Mouse (Mus musculus): Measurements from ENCODE around the gene Setdb1.

The Setdb1 gene

GRCm38 (mm10) chr3:95318548-95318947 is 38.5 kb downstream of the Setdb1 start:
- peak; percentile 94 for DNase-seq

DNA sequence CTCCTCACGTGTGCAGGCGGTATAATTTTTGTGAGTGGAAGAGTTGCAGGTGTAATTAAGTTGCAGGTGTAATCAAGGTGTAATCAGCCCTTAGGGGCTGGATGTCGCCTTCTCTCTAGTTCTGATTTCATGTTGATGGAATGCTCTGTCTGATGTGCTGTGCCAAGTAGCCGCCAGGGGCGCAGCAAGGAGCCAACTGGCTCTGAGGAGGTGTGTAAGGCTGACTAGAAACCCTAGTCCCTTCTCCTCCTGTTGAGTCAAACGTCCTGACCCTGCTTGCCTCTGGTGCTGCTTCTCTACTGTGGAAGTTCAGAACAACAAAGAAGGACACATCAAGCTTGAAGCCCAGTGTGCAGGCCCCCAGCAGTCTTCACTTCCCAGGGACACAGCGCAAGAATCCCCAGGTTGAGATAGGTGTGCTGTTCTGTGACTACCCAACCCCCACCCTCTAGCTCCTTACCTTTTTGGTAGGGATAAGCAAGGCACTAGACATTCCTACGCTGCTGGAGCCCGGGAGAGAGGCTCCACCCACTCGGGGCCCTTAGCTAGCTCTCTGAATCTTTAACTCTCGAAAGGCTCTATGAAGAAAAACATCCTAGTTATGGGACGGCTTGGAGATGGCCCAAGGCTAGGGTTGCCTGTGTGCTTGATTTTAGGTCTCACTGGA is 39.5 kb downstream of the Setdb1 start:
- peak; percentile 91 for DNase-seq

GRCm38 (mm10) chr3:95315844-95316550 is 41.0 kb downstream of the Setdb1 start:
- DNase-seq, result no peak

DNA sequence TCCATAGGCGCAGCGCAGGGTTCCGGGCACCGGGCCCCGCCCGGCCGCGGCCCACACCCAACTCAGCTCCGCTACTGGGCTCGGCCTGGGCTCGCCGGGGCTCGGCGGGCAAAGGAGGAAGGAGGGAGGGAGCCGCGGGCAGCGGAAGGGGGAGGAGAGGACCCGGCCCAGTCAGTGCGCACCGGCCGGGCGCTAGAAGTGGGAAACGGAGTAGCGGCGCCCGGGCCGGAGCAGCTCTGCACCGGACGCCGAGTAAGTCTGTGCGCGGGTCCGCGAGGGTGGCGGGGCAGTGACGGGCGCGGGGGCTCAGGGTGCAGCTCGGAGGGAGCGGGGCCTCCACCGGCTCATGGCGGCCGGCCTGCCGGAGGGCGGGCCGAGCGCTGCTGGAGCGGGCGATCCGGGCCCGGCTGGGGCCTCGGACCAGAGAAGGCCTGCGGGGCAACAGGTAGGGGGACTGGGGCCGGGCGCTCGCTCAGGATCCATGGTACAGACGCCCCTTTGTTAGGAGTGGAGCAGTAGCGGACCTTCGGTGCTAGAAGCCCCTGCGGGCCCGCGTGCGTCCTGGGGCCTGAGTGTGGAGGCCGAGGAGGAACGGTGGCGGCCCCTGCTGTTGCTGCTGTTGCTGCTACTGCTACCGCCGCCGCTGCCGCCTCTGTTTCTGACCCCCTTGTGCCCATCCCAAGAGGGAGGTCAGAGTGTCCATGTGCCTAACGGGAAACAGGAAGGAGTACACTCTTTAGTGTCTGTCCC is 41.7 kb downstream of the Setdb1 start:
- peak; percentile 94 for DNase-seq

DNA sequence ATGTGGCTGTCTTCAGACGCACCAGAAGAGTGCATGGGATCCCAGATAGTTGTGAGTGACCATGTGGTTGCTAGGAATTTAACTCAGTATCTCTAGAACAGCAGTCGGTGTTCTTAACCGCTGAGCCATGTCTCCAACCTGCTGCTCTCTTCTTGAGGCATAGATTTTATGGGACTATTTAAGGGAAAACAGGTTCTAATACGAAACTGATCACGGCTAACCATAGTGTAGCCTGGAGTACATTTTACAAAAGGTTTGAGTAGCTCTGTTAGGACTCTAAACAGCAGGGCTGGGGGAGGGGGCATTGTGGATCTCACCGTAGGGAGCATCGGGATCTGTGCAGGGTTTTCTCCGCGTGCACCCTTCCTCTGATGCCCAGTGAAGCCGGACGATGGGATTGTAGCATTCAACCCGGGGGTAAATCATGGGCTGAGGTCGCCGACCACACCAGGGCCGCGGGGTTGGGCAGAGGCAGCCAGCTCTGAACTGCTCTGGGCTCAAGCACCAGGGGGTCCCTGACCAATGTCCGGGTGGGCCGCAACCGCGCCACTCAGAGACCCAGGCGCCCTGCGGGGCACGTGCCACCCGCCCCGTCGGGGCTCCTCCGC is 42.4 kb downstream of the Setdb1 start, which contains the start of gene Cers2:
TSS of gene Cers2 (plus strand) at position 306 of the 608 bp plus-strand sequence.
- DNase-seq, result no peak

- no peak for DNase-seq
Measured at GRCm38 (mm10) chr3:95314075-95314474, 42.9 kb downstream of the Setdb1 start.

DNA sequence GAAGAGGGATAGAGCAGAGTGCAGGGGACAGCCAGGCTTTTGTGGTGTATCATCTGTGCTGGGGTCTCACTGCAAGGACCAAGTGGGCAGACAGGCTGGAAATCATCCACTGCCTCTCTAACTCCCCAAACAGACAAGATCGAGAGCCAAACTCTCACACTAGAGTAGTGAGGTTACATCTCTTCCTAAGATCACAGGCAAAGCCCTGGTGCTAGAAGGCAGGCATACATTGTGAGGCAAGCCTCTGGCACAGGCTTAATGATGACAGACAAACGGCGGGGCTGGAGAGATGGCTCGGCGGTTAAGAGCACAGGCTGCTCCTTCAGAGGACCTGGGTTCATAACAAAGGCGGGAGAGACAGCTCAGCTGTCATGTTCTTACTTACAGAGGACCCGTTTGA is 43.5 kb downstream of the Setdb1 start:
- no peak for DNase-seq

DNA sequence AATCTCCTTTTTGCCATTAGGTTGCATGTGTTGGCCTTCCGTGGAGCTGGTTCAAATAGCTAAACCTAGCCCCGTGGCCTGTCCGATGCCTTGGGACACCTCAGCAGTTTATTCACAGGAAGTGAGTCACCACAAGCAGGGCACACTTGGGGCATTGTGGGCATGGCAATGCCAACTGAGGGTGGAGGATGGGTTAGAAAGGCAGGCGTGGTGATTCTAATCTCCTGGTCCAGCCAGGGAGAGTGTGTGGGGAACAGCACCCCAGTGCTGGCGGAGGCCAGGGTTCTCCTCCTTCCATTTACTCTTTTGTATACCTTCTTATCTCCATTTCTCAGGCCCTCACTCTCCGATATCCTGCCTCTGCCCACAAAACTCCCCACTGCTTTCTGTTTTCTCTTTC is 44.4 kb downstream of the Setdb1 start:
- DNase-seq, result peak; percentile 75

DNA sequence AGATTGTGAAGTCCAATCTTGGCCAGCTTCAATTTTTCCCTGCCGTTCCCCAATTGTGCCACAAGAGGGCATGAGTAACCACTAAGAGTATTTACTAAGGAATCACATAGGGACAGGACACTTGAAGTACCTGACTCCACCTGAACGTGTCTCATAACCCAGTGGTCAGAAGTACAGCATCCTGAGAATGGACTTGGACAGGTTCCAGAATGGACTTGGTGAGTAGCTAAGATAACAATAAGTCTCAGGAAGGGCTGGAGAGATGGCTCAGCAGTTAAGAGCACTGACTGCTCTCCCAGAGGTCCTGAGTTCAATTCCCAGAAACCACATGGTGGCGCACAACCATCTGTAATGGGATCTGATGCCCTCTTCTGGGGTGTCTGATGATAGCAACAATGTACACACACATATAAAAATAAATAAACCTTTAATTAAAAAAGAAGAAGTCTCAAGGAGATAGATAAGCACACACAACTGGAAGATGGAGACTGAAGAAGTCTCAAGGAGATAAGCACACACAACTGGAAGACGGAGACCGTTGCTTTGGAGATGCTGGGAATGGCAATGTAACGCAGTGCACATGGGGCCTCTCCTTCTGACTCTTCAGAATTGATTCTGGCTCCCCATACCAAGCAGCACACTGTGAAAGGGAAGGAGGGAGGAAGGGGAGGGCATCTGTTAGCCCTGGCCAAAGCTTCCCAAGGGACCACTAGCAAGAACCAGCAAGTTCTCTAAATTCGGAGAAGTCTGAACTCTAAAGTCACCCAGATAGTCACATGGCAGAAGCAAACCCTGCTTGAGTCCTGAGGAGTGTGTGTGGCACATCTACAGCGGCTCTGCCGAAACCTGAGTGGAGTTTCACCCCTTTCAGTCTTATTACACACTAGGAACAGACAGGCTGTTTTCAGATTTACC is 45.8 kb downstream of the Setdb1 start:
- DNase-seq, result peak; percentile 92

- DNase-seq, result no peak
Measured at GRCm38 (mm10) chr3:95310496-95310895, 46.5 kb downstream of the Setdb1 start.

DNA sequence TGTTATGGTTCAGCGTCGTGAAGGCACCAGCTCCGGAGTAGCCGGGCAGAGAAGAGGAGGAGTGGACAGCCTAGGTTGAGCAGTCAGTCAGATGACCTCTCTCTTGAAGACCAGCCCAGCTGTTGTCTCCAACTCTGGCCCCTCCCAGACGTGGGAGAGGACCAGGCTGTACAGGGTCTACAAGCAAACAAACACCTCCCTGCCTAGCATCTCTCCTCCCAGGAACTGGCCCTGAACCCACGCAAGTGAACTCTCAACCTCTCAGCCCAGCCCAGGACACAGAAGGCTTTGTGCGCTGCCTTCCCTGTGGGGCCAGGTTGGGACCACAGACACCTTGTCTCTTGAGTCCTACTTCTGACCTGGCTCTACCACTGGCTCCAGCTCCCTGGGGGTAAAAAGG is 49.9 kb downstream of the Setdb1 start, which contains the start of gene Anxa9:
TSS of gene Anxa9 (minus strand) at position 77 of the 400 bp plus-strand sequence.
- no peak for DNase-seq

DNA sequence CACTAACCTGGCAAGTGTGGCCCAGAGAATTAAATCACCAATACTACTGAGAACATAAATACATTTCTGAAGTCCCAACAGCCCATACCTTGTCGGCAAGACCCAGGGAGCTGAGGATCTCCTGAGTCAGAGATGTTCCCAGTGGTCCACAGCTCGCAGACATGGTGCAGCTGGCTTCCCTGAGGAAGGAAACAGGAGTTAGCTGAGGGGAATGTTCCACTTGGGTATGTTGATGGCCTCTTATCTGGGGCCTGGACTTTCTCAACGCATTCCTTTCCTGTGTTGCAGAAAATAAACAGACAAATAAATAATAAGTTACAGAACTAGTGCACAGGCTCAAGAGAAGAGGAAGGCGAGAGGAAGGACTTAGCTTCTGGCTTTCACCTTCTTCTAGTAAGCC is 50.8 kb downstream of the Setdb1 start:
- no peak for DNase-seq

DNA sequence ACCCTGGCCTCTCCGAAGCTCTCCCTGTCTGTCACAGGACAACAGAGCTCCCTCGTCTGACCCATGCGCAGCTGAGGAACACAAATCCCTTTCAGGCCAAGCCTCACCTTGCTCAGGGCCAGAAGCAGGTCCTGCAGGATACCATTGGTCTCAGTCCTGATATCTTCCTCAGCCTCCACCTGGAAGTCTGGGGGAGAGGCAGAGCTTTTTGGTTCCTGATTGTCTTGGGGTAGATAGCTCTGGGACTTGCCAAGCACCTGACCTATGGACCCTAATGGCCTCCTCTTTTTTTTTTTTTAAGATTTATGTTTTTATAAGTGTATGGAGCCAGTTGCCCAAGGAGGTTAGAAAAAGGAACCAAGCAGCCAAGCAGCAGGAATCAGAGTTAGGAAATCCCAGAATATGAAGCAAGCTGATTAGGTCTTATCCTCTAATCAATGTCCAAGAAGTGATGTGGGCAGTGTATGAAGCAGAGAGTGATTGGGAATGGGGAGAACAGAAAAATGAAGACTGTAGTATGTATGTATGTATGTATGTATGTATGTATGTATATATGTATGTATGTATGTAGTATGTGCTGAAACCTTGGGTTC is 55.7 kb downstream of the Setdb1 start:
- no peak for DNase-seq

DNA sequence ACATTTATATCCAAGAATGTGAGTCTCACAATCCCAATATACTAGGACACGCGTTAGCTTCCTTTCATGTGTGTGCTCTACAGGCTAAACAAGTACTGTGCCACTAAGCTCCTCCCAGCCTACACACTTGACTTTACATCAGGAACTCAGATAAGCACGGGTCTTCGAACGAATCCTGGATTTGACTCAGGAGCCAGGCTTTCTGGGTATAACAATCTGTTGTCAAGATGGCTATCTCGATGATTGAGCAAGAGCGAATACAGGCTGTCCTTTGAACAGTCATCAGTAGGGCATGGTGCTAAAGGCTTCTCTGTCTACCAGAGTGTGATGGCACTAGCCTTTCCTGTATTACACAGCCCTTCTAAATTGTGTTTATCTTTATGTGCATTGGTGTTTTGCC is 59.0 kb downstream of the Setdb1 start:
- DNase-seq, result no peak

DNA sequence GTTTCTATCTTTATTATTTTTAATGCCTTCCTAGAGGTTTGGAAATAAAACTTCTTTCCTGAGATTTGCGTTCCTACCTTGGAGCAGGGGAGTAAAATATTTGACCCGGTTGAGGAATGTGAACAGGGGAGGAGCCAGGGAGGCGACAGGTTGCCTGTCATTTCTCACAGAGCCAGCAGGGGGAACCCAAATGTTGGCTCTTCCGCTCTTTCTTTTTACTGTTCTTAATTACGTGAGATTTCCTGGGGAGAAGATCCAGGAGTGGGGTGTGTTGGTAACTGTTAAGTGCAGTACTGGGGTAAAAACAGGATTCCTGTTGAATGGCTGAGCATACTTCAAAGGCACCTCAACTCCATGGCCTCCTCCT is 60.9 kb downstream of the Setdb1 start:
- DNase-seq, result peak; percentile 75

GRCm38 (mm10) chr3:95295321-95296102 is 61.5 kb downstream of the Setdb1 start:
- DNase-seq, result peak; percentile 59

- DNase-seq, result no peak
Measured at GRCm38 (mm10) chr3:95294718-95295117, 62.3 kb downstream of the Setdb1 start.

DNA sequence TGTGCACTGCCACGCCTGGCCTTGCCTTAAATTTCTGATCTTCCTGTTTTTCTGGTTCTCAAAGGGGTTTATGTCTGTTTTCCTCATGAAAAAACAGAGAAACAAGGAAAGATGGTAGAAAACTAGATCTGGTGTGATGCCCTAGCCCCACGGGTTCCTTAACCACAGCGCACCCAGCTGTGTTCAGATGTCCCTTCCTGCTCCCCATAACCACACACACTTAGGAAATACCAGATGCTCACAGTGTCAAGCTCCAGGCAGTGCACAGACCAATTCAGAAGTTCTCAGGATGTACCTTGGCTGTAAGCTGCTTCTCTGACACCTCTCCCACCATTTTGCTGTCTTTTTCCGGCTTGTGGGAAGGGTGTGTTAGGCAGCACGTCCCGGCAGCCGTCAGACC is 62.7 kb downstream of the Setdb1 start:
- DNase-seq, result no peak

DNA sequence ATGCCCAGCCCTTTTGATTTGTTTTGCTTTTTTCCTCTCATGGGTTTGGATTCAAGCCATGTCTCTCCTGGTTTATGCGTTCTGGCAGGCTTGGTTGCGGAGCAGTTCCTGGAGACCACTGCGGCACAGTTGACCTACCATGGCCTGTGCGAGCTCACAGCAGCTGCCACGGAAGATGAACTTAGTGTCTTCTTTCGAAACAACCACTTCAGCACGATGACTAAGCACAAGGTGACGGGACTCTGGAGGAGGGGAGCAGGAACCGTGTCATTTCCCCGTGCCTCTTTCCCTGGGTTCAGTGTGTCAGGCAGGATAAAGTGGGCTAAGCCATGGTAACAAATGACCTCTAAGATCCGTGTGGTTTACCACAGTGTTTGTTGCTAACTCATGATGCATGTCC is 63.5 kb downstream of the Setdb1 start:
- peak; percentile 68 for DNase-seq

DNA sequence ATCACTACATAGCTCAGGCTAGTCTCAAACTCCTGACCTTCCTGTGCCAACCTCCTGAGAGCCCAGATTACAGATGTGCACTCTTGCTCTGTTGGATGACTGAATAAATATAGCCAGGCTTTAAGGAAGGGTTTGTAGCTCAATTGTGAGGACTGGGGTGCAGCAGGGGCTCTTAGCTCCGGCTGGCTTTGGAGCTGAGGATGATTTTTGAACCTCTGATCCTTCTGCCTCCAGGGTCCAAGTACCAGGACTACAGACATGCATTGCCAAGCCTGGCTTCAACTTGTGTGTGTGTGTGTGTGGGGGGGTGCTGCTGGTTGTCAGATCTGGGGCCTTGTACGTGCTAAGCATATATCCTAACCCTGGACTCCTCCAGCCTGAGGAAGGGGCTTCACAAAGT is 64.1 kb downstream of the Setdb1 start:
- DNase-seq, result no peak

- DNase-seq, result no peak
Measured at GRCm38 (mm10) chr3:95291041-95291440, 66.0 kb downstream of the Setdb1 start.
